Mouse (Mus musculus) liver, embryonic 15.5 days (tissue): Measurements from ENCODE around the gene Mrpl4. TPM values are rescaled to one million over a fixed set of nuclear protein-coding genes. Genes with fewer than 3 reads are reported as not detected.
A peak's percentile ranks its signal among the peaks of the same experiment; 100 is the strongest.

Source experiments
- ATAC-seq: fragments of 200-750 bp; cut with Nextera tagmentation; 2 replicates; pipeline ENCODE4 v1.8.0; 2017; ENCODE audit warnings: moderate number of reproducible peaks, mild to moderate bottlenecking, moderate library complexity; ENCODE audit not compliant: insufficient read depth
- H3K27ac ChIP-seq: fragments of 300-500 bp; sonication (generic); replicated peaks from 2 replicates; pipeline ENCODE4 v1.5.1; 2015; ENCODE audit warnings: mild to moderate bottlenecking, inconsistent platforms
- H3K27me3 ChIP-seq: fragments of 300-500 bp; sonication (generic); 2 replicates; pipeline ENCODE4 v1.6.1; 2015; ENCODE audit warnings: mild to moderate bottlenecking, inconsistent platforms
- H3K36me3 ChIP-seq: fragments of 300-500 bp; sonication (generic); replicated peaks from 2 replicates; pipeline ENCODE4 v1.6.1; 2015; ENCODE audit warnings: moderate library complexity, mild to moderate bottlenecking, inconsistent platforms
- H3K4me1 ChIP-seq: fragments of 300-500 bp; sonication (generic); replicated peaks from 2 replicates; pipeline ENCODE4 v1.6.1; 2015; ENCODE audit warnings: inconsistent platforms
- H3K4me2 ChIP-seq: fragments of 300-500 bp; sonication (generic); 2 replicates; pipeline ENCODE4 v1.6.1; 2015; ENCODE audit warnings: moderate library complexity, mild to moderate bottlenecking, inconsistent platforms
- H3K4me3 ChIP-seq: fragments of 300-500 bp; sonication (generic); replicated peaks from 2 replicates; pipeline ENCODE4 v1.5.1; 2015; ENCODE audit warnings: mild to moderate bottlenecking, inconsistent platforms
- H3K9ac ChIP-seq: fragments of 300-500 bp; sonication (generic); 2 replicates; pipeline ENCODE4 v1.6.1; 2015; ENCODE audit warnings: moderate library complexity, mild to moderate bottlenecking, inconsistent platforms
- H3K9me3 ChIP-seq: fragments of 300-500 bp; sonication (generic); replicated peaks from 2 replicates; pipeline ENCODE4 v1.6.1; 2016; ENCODE audit warnings: inconsistent platforms
- WGBS: fragments of 180-500 bp; shearing (Covaris S2); methylation state at CpG from one replicate; pipeline ENCODE4 v1.1.7; 2015; ENCODE audit warnings: mixed read lengths; ENCODE audit not compliant: insufficient replicate concordance; 5-methylcytosine and 5-hydroxymethylcytosine counted together
- polyA plus RNA-seq: library from polyadenylated mRNA; unstranded; fragments of >200 nt; fragmentation: Nextera tagmentation; extraction: Ambion mirVana; gene quantifications from 2 replicates; pipeline ENCODE4 v1.2.1, GENCODE M21; 2015

The Mrpl4 gene
- polyA plus RNA-seq, 1 experiment from 2014 or later: 62.1 TPM

- peak overlapping the region; percentile 10; the same call in 1 of the 2 replicates for H3K4me2 ChIP-seq
- no peak overlapping the region for H3K9ac ChIP-seq
- H3K4me3 ChIP-seq: no peak overlapping the region
- WGBS: 31% methylated on average over 6 of the region's 6 CpGs
- no peaks in the 10 kb centered on the region for H3K36me3 ChIP-seq
- peaks cover 18% of the 10 kb centered on the region for H3K27me3 ChIP-seq
- no peak for ATAC-seq
- H3K4me1 ChIP-seq: peaks cover 62% of the 10 kb centered on the region
- no peaks in the 10 kb centered on the region for H3K9me3 ChIP-seq
- H3K27ac ChIP-seq: no peak overlapping the region; the same call in 1 of the 2 replicates
Observed at GRCm38 (mm10) chr9:20973682-20974075, 28.9 kb upstream of the Mrpl4 start.

- Histone ChIP-seq H3K4me3 (peak overlapping the region; percentile 75), H3K4me1 (peaks cover 64% of the 10 kb centered on the region), H3K9ac (peak overlapping the region; percentile 71), H3K4me2 (peak overlapping the region; percentile 98), H3K27me3 (peaks cover 18% of the 10 kb centered on the region), H3K36me3 (no peaks in the 10 kb centered on the region), H3K27ac (peak overlapping the region; percentile 71), H3K9me3 (no peaks in the 10 kb centered on the region)
- whole genome bisulfite sequencing: 2% methylated on average over 45 of the region's 45 CpGs
- ATAC-seq: no peak
Observed at GRCm38 (mm10) chr9:20975431-20976215, 26.9 kb upstream of the Mrpl4 start.

GRCm38 (mm10) chr9:20976216-20976960, 26.1 kb upstream of the Mrpl4 start, which contains the start of gene S1pr2:
Gene S1pr2 (minus strand): TSS chr9:20976781.
- H3K4me2 ChIP-seq: peak within 1 kb of the TSS; percentile 98

GRCm38 (mm10) chr9:20976961-20977689, 25.4 kb upstream of the Mrpl4 start:
- WGBS: 5% methylated on average over 4 of the region's 4 CpGs
- Histone ChIP-seq H3K9me3 (no peaks in the 10 kb centered on the region), H3K36me3 (no peaks in the 10 kb centered on the region), H3K27ac (peak overlapping the region; percentile 71), H3K27me3 (peaks cover 18% of the 10 kb centered on the region), H3K9ac (peak overlapping the region; percentile 71; the same call in 1 of the 2 replicates), H3K4me3 (peak overlapping the region; percentile 75), H3K4me2 (peak overlapping the region; percentile 98), H3K4me1 (peaks cover 64% of the 10 kb centered on the region)
- ATAC-seq: no peak

More at GRCm38 (mm10) chr9:20976216-20976960, 26.1 kb upstream of the Mrpl4 start, which contains the start of gene S1pr2:
- H3K27ac ChIP-seq: peak within 1 kb of the TSS; percentile 71
- peak within 1 kb of the TSS; percentile 71 for H3K9ac ChIP-seq
- peak within 1 kb of the TSS; percentile 75 for H3K4me3 ChIP-seq
- peaks cover 64% of the 10 kb centered on the region for H3K4me1 ChIP-seq
- H3K36me3 ChIP-seq: no peaks in the 10 kb centered on the region
- H3K27me3 ChIP-seq: peaks cover 18% of the 10 kb centered on the region
- peak; percentile 62 for ATAC-seq
- no peaks in the 10 kb centered on the region for H3K9me3 ChIP-seq
- WGBS: under 1% methylated on average over 47 of the region's 47 CpGs

- Histone ChIP-seq H3K36me3 (no peaks in the 10 kb centered on the region), H3K9me3 (no peaks in the 10 kb centered on the region), H3K27me3 (peaks cover 18% of the 10 kb centered on the region), H3K4me3 (no peak overlapping the region), H3K27ac (no peak overlapping the region), H3K4me1 (peaks cover 55% of the 10 kb centered on the region), H3K4me2 (no peak overlapping the region), H3K9ac (no peak overlapping the region)
- 59% methylated on average over 10 of the region's 10 CpGs for WGBS
- ATAC-seq: no peak
Observed at GRCm38 (mm10) chr9:20978409-20979095, 24.0 kb upstream of the Mrpl4 start.

GRCm38 (mm10) chr9:20979181-20979580, 23.4 kb upstream of the Mrpl4 start:
- 60% methylated on average over 5 of the region's 5 CpGs for WGBS
- no peak overlapping the region for H3K9ac ChIP-seq
- H3K4me1 ChIP-seq: peaks cover 51% of the 10 kb centered on the region
- ATAC-seq: no peak
- no peak overlapping the region for H3K4me3 ChIP-seq
- no peak overlapping the region for H3K27ac ChIP-seq
- no peak overlapping the region for H3K4me2 ChIP-seq
- H3K27me3 ChIP-seq: peaks cover 18% of the 10 kb centered on the region
- no peaks in the 10 kb centered on the region for H3K9me3 ChIP-seq
- H3K36me3 ChIP-seq: no peaks in the 10 kb centered on the region

GRCm38 (mm10) chr9:20979769-20980168, 22.8 kb upstream of the Mrpl4 start:
- Histone ChIP-seq H3K27me3 (peaks cover 14% of the 10 kb centered on the region), H3K9me3 (no peaks in the 10 kb centered on the region), H3K4me3 (no peak overlapping the region), H3K4me1 (peaks cover 46% of the 10 kb centered on the region), H3K36me3 (no peaks in the 10 kb centered on the region), H3K4me2 (no peak overlapping the region), H3K9ac (no peak overlapping the region), H3K27ac (no peak overlapping the region)
- no peak for ATAC-seq
- WGBS: 79% methylated on average over 7 of the region's 7 CpGs

- Histone ChIP-seq H3K4me1 (peaks cover 22% of the 10 kb centered on the region), H3K27ac (no peak overlapping the region), H3K9me3 (no peaks in the 10 kb centered on the region), H3K4me2 (no peak overlapping the region), H3K9ac (no peak overlapping the region), H3K27me3 (no peaks in the 10 kb centered on the region), H3K36me3 (no peaks in the 10 kb centered on the region), H3K4me3 (no peak overlapping the region)
- WGBS: 59% methylated on average over 3 of the region's 3 CpGs
- no peak for ATAC-seq
Observed at GRCm38 (mm10) chr9:20982171-20982570, 20.4 kb upstream of the Mrpl4 start.

GRCm38 (mm10) chr9:20983169-20983568, 19.4 kb upstream of the Mrpl4 start:
- Histone ChIP-seq H3K36me3 (no peaks in the 10 kb centered on the region), H3K4me1 (peaks cover 13% of the 10 kb centered on the region), H3K4me2 (no peak overlapping the region), H3K27ac (no peak overlapping the region), H3K27me3 (0 out of 2 replicates have a peak, but pooled peaks cover 3% of the 10 kb centered on the region), H3K9me3 (no peaks in the 10 kb centered on the region), H3K9ac (no peak overlapping the region), H3K4me3 (no peak overlapping the region)
- 33% methylated on average over 5 of the region's 5 CpGs for WGBS
- ATAC-seq: no peak

- Histone ChIP-seq H3K9me3 (no peaks in the 10 kb centered on the region), H3K27me3 (0 out of 2 replicates have a peak, but pooled peaks cover 3% of the 10 kb centered on the region), H3K4me2 (no peak overlapping the region), H3K36me3 (no peaks in the 10 kb centered on the region), H3K27ac (no peak overlapping the region), H3K4me1 (peaks cover 8% of the 10 kb centered on the region), H3K4me3 (no peak overlapping the region), H3K9ac (no peak overlapping the region)
- ATAC-seq: no peak
- 65% methylated on average over 15 of the region's 15 CpGs for WGBS
Observed at GRCm38 (mm10) chr9:20986952-20987686, 15.4 kb upstream of the Mrpl4 start.
